Mouse (Mus musculus) testis, postnatal 14 days (tissue): ENCODE data around the gene Fnd3c2.
A peak's percentile ranks its signal among the peaks of the same experiment; 100 is the strongest.
"Not testable (repeated sequence)": the region's sequence is repeated elsewhere in the genome, so short reads cannot be mapped to it uniquely, and the experiment has no call there.

Experiments
- DNase-seq: peaks from one replicate; pipeline ENCODE4 v3.0.0; 2021; ENCODE audit warnings: low spot score

Fnd3c2 gene

GRCm38 (mm10) chrX:106255276-106255675 lies at the start of gene Fnd3c2:
Fnd3c2 (minus strand) TSS chrX:106255376.
- no peak for DNase-seq

- no peak for DNase-seq
Observed at GRCm38 (mm10) chrX:106284441-106284840, 29.3 kb upstream of the Fnd3c2 start.

GRCm38 (mm10) chrX:106221058-106221457 lies 34.1 kb downstream of the Fnd3c2 start, which contains the start of gene Taf9b:
Taf9b (minus strand) TSS chrX:106221158.
- peak; percentile 55 for DNase-seq

GRCm38 (mm10) chrX:106219171-106220032 lies 35.8 kb downstream of the Fnd3c2 start:
- peak; percentile 77 for DNase-seq

- no peak for DNase-seq
Observed at GRCm38 (mm10) chrX:106209100-106209499, 46.1 kb downstream of the Fnd3c2 start.

- DNase-seq: no peak
Observed at GRCm38 (mm10) chrX:106198904-106199303, 56.3 kb downstream of the Fnd3c2 start.

GRCm38 (mm10) chrX:106197308-106197707 lies 57.9 kb downstream of the Fnd3c2 start:
- no peak for DNase-seq

GRCm38 (mm10) chrX:106194361-106194760 lies 60.8 kb downstream of the Fnd3c2 start:
- not testable (repeated sequence) for DNase-seq

GRCm38 (mm10) chrX:106190091-106190490 lies 65.1 kb downstream of the Fnd3c2 start:
- DNase-seq: no peak

- DNase-seq: no peak
Observed at GRCm38 (mm10) chrX:106189356-106189755, 65.8 kb downstream of the Fnd3c2 start.

- no peak for DNase-seq
Observed at GRCm38 (mm10) chrX:106187737-106188136, 67.4 kb downstream of the Fnd3c2 start.

GRCm38 (mm10) chrX:106186713-106187649 lies 68.2 kb downstream of the Fnd3c2 start, which contains the start of gene Pgk1:
Pgk1 (plus strand) TSS chrX:106187100.
- peak; percentile 94 for DNase-seq

- DNase-seq: no peak
Observed at GRCm38 (mm10) chrX:106185706-106186105, 69.5 kb downstream of the Fnd3c2 start.
